Mouse (Mus musculus) embryonic facial prominence, embryonic 14.5 days (tissue): ENCODE data around the gene Tab2. TPM values are rescaled to one million over a fixed set of nuclear protein-coding genes. Genes with fewer than 3 reads are reported as not detected.
"Not testable (repeated sequence)": the region's sequence is repeated elsewhere in the genome, so short reads cannot be mapped to it uniquely, and the experiment has no call there.

ENCODE experiments used
- ATAC-seq: fragments of 200-750 bp; cut with Nextera tagmentation; 2 replicates; pipeline ENCODE4 v1.8.0; 2017; ENCODE audit warnings: low read depth, moderate number of reproducible peaks, moderate TSS enrichment
- DNase-seq: peaks from one replicate; pipeline ENCODE4 v3.0.0-alpha.2; 2015; ENCODE audit warnings: low spot score
- H3K27ac ChIP-seq: fragments of 300-500 bp; sonication (generic); replicated peaks from 2 replicates; pipeline ENCODE4 v1.5.1; 2014; ENCODE audit warnings: low read depth, mild to moderate bottlenecking, low read length, moderate library complexity
- H3K27me3 ChIP-seq: fragments of 300-500 bp; sonication (generic); replicated peaks from 2 replicates; pipeline ENCODE4 v1.6.1; 2014; ENCODE audit warnings: low read length; ENCODE audit not compliant: control insufficient read depth, insufficient read depth
- H3K36me3 ChIP-seq: fragments of 300-500 bp; sonication (generic); 2 replicates; pipeline ENCODE4 v1.6.1; 2014; ENCODE audit warnings: low read length, mixed read lengths; ENCODE audit not compliant: control insufficient read depth, insufficient read depth
- H3K4me1 ChIP-seq: fragments of 300-500 bp; sonication (generic); 2 replicates; pipeline ENCODE4 v1.6.1; 2014; ENCODE audit warnings: antibody characterized with exemption, low read length; ENCODE audit not compliant: control insufficient read depth, insufficient read depth
- H3K4me2 ChIP-seq: fragments of 300-500 bp; sonication (generic); 2 replicates; pipeline ENCODE4 v1.6.1; 2014; ENCODE audit warnings: low read depth, mild to moderate bottlenecking, low read length, moderate library complexity, mixed read lengths
- H3K4me3 ChIP-seq: fragments of 300-500 bp; sonication (generic); 2 replicates; pipeline ENCODE4 v1.5.1; 2014; ENCODE audit warnings: low read depth, mild to moderate bottlenecking, low read length
- H3K9ac ChIP-seq: fragments of 300-500 bp; sonication (generic); 2 replicates; pipeline ENCODE4 v1.6.1; 2014; ENCODE audit warnings: low read depth, mild to moderate bottlenecking, low read length, moderate library complexity, mixed read lengths
- H3K9me3 ChIP-seq: fragments of 300-500 bp; sonication (generic); 2 replicates; pipeline ENCODE4 v1.6.1; 2016; ENCODE audit warnings: low read length; ENCODE audit not compliant: control insufficient read depth
- WGBS: fragments of 180-500 bp; shearing (Covaris S2); extraction: QIAGEN DNeasy Blood & Tissue Kit; methylation state at CpG from one replicate; pipeline ENCODE4 v1.1.7; 2014; 5-methylcytosine and 5-hydroxymethylcytosine counted together
- polyA plus RNA-seq: library from polyadenylated mRNA; unstranded; fragments of >200 nt; fragmentation: Nextera tagmentation; extraction: Ambion mirVana; gene quantifications from 2 replicates; pipeline ENCODE4 v1.2.1, GENCODE M21; 2014

Tab2 gene
- polyA plus RNA-seq, 1 experiment from 2014 or later: 34.9 TPM

- 90% methylated on average over 3 of the region's 3 CpGs for WGBS
- H3K4me2 ChIP-seq, H3K27ac ChIP-seq, H3K4me1 ChIP-seq, H3K36me3 ChIP-seq, H3K9ac ChIP-seq, H3K9me3 ChIP-seq, H3K4me3 ChIP-seq, ATAC-seq, DNase-seq, H3K27me3 ChIP-seq: not testable (repeated sequence)
Observed at GRCm38 (mm10) chr10:7880283-7880682, 75.7 kb downstream of the Tab2 start.

GRCm38 (mm10) chr10:7874194-7874593 lies 81.8 kb downstream of the Tab2 start:
- H3K27ac ChIP-seq: no peak overlapping the region
- no peak for DNase-seq
- H3K9ac ChIP-seq: no peak overlapping the region
- H3K4me2 ChIP-seq: no peak overlapping the region
- no peak overlapping the region for H3K4me3 ChIP-seq
- H3K27me3 ChIP-seq: no peaks in the 10 kb centered on the region
- no peak for ATAC-seq
- whole genome bisulfite sequencing: 81% methylated on average over 7 of the region's 7 CpGs
- no peaks in the 10 kb centered on the region for H3K36me3 ChIP-seq
- no peaks in the 10 kb centered on the region for H3K4me1 ChIP-seq
- H3K9me3 ChIP-seq: no peaks in the 10 kb centered on the region

GRCm38 (mm10) chr10:7871381-7872020 lies 84.5 kb downstream of the Tab2 start:
- Histone ChIP-seq H3K4me1 (0 out of 2 replicates have a peak, but pooled peaks cover 7% of the 10 kb centered on the region), H3K9ac (no peak overlapping the region), H3K4me3 (no peak overlapping the region), H3K9me3 (no peaks in the 10 kb centered on the region), H3K27ac (no peak overlapping the region), H3K27me3 (peaks cover 22% of the 10 kb centered on the region), H3K36me3 (no peaks in the 10 kb centered on the region), H3K4me2 (no peak overlapping the region)
- no peak for ATAC-seq
- 66% methylated on average over 5 of the region's 5 CpGs for WGBS
- no peak for DNase-seq

- peak; percentile 20 for DNase-seq
- no peak overlapping the region for H3K4me3 ChIP-seq
- 62% methylated on average over 11 of the region's 11 CpGs for WGBS
- H3K27ac ChIP-seq: no peak overlapping the region
- no peaks in the 10 kb centered on the region for H3K36me3 ChIP-seq
- no peak overlapping the region for H3K9ac ChIP-seq
- 0 out of 2 replicates have a peak, but pooled peaks cover 7% of the 10 kb centered on the region for H3K4me1 ChIP-seq
- H3K4me2 ChIP-seq: no peak overlapping the region
- peaks cover 25% of the 10 kb centered on the region for H3K27me3 ChIP-seq
- H3K9me3 ChIP-seq: no peaks in the 10 kb centered on the region
- ATAC-seq: no peak
Observed at GRCm38 (mm10) chr10:7870571-7871315, 85.3 kb downstream of the Tab2 start.

GRCm38 (mm10) chr10:7869746-7870145 lies 86.3 kb downstream of the Tab2 start:
- Histone ChIP-seq H3K4me3 (no peak overlapping the region), H3K9me3 (no peaks in the 10 kb centered on the region), H3K9ac (no peak overlapping the region), H3K36me3 (no peaks in the 10 kb centered on the region), H3K27ac (no peak overlapping the region), H3K4me2 (no peak overlapping the region), H3K4me1 (0 out of 2 replicates have a peak, but pooled peaks cover 7% of the 10 kb centered on the region), H3K27me3 (peaks cover 25% of the 10 kb centered on the region)
- ATAC-seq: no peak
- DNase-seq: no peak
- WGBS: 59% methylated on average over 8 of the region's 8 CpGs

- no peak for DNase-seq
- no peak for ATAC-seq
- peak overlapping the region; percentile 57 for H3K9ac ChIP-seq
- peak overlapping the region; percentile 39 for H3K4me3 ChIP-seq
- H3K36me3 ChIP-seq: no peaks in the 10 kb centered on the region
- H3K27ac ChIP-seq: no peak overlapping the region
- 0 out of 2 replicates have a peak, but pooled peaks cover 7% of the 10 kb centered on the region for H3K4me1 ChIP-seq
- H3K4me2 ChIP-seq: peak overlapping the region; percentile 73
- peaks cover 25% of the 10 kb centered on the region for H3K27me3 ChIP-seq
- 24% methylated on average over 21 of the region's 21 CpGs for WGBS
- H3K9me3 ChIP-seq: no peaks in the 10 kb centered on the region
Observed at GRCm38 (mm10) chr10:7867666-7868030, 88.4 kb downstream of the Tab2 start.

- peak overlapping the region; percentile 39 for H3K4me3 ChIP-seq
Observed at GRCm38 (mm10) chr10:7866762-7867665, 89.0 kb downstream of the Tab2 start.

GRCm38 (mm10) chr10:7864806-7865205 lies 91.2 kb downstream of the Tab2 start:
- ATAC-seq (no peak), DNase-seq (no peak)
- Histone ChIP-seq H3K36me3 (no peaks in the 10 kb centered on the region), H3K9ac (no peak overlapping the region), H3K4me3 (no peak overlapping the region), H3K27me3 (peaks cover 25% of the 10 kb centered on the region), H3K4me2 (no peak overlapping the region), H3K27ac (no peak overlapping the region), H3K4me1 (0 out of 2 replicates have a peak, but pooled peaks cover 7% of the 10 kb centered on the region), H3K9me3 (no peaks in the 10 kb centered on the region)
- 83% methylated on average over 3 of the region's 3 CpGs for WGBS

More at GRCm38 (mm10) chr10:7866762-7867665, 89.0 kb downstream of the Tab2 start:
- H3K27me3 ChIP-seq: peaks cover 25% of the 10 kb centered on the region
- H3K36me3 ChIP-seq: no peaks in the 10 kb centered on the region
- H3K9ac ChIP-seq: peak overlapping the region; percentile 57
- H3K9me3 ChIP-seq: no peaks in the 10 kb centered on the region
- peak overlapping the region; percentile 73 for H3K4me2 ChIP-seq
- 25% methylated on average over 33 of the region's 50 CpGs for WGBS
- H3K27ac ChIP-seq: no peak overlapping the region
- 0 out of 2 replicates have a peak, but pooled peaks cover 7% of the 10 kb centered on the region for H3K4me1 ChIP-seq
- DNase-seq (no peak), ATAC-seq (peak; percentile 53; the same call in 1 of the 2 replicates)
